Comparison of ENCODE assay signal across 8 mouse cellular contexts in the genomic region with DNA sequence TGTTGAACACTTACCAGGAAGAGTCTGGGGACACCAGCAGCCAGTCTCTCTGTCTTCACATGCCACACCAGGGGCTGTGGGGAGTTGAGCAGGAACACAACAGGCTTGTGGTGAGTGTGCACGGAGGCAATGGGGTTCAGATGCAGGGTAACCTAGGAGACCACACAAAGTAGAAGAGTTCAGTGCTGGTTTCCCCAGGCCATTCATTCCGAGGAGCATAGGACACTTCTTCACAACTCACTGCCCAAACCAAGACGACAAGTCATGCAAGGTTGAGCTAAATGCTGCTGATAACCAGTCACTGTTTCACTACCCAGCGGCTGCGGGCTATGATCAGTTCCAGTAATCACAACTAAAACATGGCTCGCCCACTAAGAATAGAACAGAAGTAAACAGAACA.
DNase-seq lines count a peak whose midpoint lies in the region; ATAC-seq and TF ChIP-seq lines count a peak whose summit lies in the region.

No protein-coding gene starts in this region.

- no peak for DNase-seq in forebrain, embryonic 10.5 days (ENCODE audit: extremely low spot score, low spot score)
- DNase-seq in forebrain, postnatal 0 days, result no peak
- no peak for DNase-seq in lung, postnatal 0 days (ENCODE audit: low spot score)
- DNase-seq in lung, adult 2 months, result no peak
- DNase-seq in naive thymus-derived CD4-positive, alpha-beta T cell, adult 2 months (ENCODE audit: low read depth), result peak; percentile 57
- no peak for DNase-seq in layer of hippocampus, adult 18-20 months (ENCODE audit: low spot score in 2 of 2)
- DNase-seq in gastrocnemius, postnatal 36 days, result no peak

- 0 out of 2 replicates have a peak overlapping the region, but pooled peaks have one; percentile 40 for H3K27ac ChIP-seq in forebrain, embryonic 10.5 days
- no peak overlapping the region for H3K27ac ChIP-seq in forebrain, postnatal 0 days (ENCODE audit: low read depth, low read length)
- H3K27ac ChIP-seq in lung, postnatal 0 days (ENCODE audit: low read length), result peak overlapping the region; percentile 38; the same call in 1 of the 2 replicates
- 0 out of 2 replicates have a peak overlapping the region, but pooled peaks have one; percentile 17 for H3K27ac ChIP-seq in embryonic facial prominence, embryonic 12.5 days

- no peak for TF ChIP-seq CTCF in forebrain, postnatal 0 days (IDR thresholded peaks at IDR 0.05; ENCODE audit: low read depth)
- TF ChIP-seq CTCF in lung, postnatal 0 days (IDR thresholded peaks at IDR 0.05), result no peak
- TF ChIP-seq CTCF in lung, adult 2 months (IDR thresholded peaks at IDR 0.05; ENCODE audit: insufficient read depth, low read length), result no peak

- intact Hi-C loops in gastrocnemius, postnatal 36 days (cut with DNase I), result no loop called here

- ATAC-seq in forebrain, postnatal 0 days, result no peak
- no peak for ATAC-seq in lung, postnatal 0 days
- ATAC-seq in embryonic facial prominence, embryonic 12.5 days (ENCODE audit: insufficient number of reproducible peaks, insufficient read depth, low FRiP score, low TSS enrichment), result no peak

- H3K4me2 ChIP-seq in forebrain, postnatal 0 days (ENCODE audit: low read depth), result no peak overlapping the region
- no peak overlapping the region for H3K4me2 ChIP-seq in lung, postnatal 0 days (replicated peaks; ENCODE audit: low read depth, low read length)
- no peak overlapping the region for H3K4me2 ChIP-seq in embryonic facial prominence, embryonic 12.5 days (replicated peaks)

- no peak overlapping the region for H3K9ac ChIP-seq in forebrain, postnatal 0 days
- H3K9ac ChIP-seq in lung, postnatal 0 days (replicated peaks; ENCODE audit: low read depth), result no peak overlapping the region
- H3K9ac ChIP-seq in embryonic facial prominence, embryonic 12.5 days, result no peak overlapping the region

- TF ChIP-seq EP300 in lung, postnatal 0 days (IDR thresholded peaks at IDR 0.05), result no peak

- peaks cover 14% of the 10 kb centered on the region for H3K4me1 ChIP-seq in forebrain, embryonic 10.5 days
- H3K4me1 ChIP-seq in forebrain, postnatal 0 days (ENCODE audit: insufficient read depth), result no peaks in the 10 kb centered on the region
- H3K4me1 ChIP-seq in lung, postnatal 0 days (ENCODE audit: insufficient read depth, low read depth, low read length), result peaks cover 11% of the 10 kb centered on the region
- H3K4me1 ChIP-seq in lung, adult 2 months (ENCODE audit: control insufficient read depth, insufficient read depth, low read length), result peaks cover 8% of the 10 kb centered on the region
- H3K4me1 ChIP-seq in embryonic facial prominence, embryonic 12.5 days, result peaks cover 22% of the 10 kb centered on the region

- TF ChIP-seq POLR2A in lung, adult 2 months (IDR thresholded peaks at IDR 0.05; ENCODE audit: borderline replicate concordance, extremely low read depth, low read depth, low read length), result no peak

- H3K4me3 ChIP-seq in forebrain, embryonic 10.5 days, result no peak overlapping the region
- H3K4me3 ChIP-seq in forebrain, postnatal 0 days (ENCODE audit: low read depth, low read length), result no peak overlapping the region
- H3K4me3 ChIP-seq in lung, postnatal 0 days (ENCODE audit: low read depth, low read length), result no peak overlapping the region
- no peak overlapping the region for H3K4me3 ChIP-seq in lung, adult 2 months (replicated peaks; ENCODE audit: extremely low read depth, low read depth, low read length)
- no peak overlapping the region for H3K4me3 ChIP-seq in embryonic facial prominence, embryonic 12.5 days

- 52% methylated on average over 6 of the region's 6 CpGs for WGBS in forebrain, embryonic 10.5 days
- WGBS in forebrain, postnatal 0 days, result 60% methylated on average over 6 of the region's 6 CpGs
- WGBS in lung, postnatal 0 days, result 61% methylated on average over 6 of the region's 6 CpGs
- 47% methylated on average over 6 of the region's 6 CpGs for WGBS in lung, adult 2 months
- WGBS in embryonic facial prominence, embryonic 12.5 days, result 40% methylated on average over 6 of the region's 6 CpGs

- no peaks in the 10 kb centered on the region for H3K27me3 ChIP-seq in forebrain, embryonic 10.5 days (ENCODE audit: poor library complexity, severe bottlenecking)
- H3K27me3 ChIP-seq in forebrain, postnatal 0 days (ENCODE audit: insufficient read depth, low read length), result no peaks in the 10 kb centered on the region
- no peaks in the 10 kb centered on the region for H3K27me3 ChIP-seq in lung, postnatal 0 days (replicated peaks; ENCODE audit: insufficient read depth, low read length)
- no peaks in the 10 kb centered on the region for H3K27me3 ChIP-seq in embryonic facial prominence, embryonic 12.5 days

- H3K9me3 ChIP-seq in forebrain, embryonic 10.5 days, result no peaks in the 10 kb centered on the region
- no peaks in the 10 kb centered on the region for H3K9me3 ChIP-seq in forebrain, postnatal 0 days (ENCODE audit: low read length)
- no peaks in the 10 kb centered on the region for H3K9me3 ChIP-seq in lung, postnatal 0 days (ENCODE audit: low read length)
- no peaks in the 10 kb centered on the region for H3K9me3 ChIP-seq in embryonic facial prominence, embryonic 12.5 days

- H3K36me3 ChIP-seq in forebrain, embryonic 10.5 days (replicated peaks), result no peaks in the 10 kb centered on the region
- H3K36me3 ChIP-seq in forebrain, postnatal 0 days (ENCODE audit: insufficient read depth), result no peaks in the 10 kb centered on the region
- H3K36me3 ChIP-seq in lung, postnatal 0 days (ENCODE audit: insufficient read depth, low read length), result no peaks in the 10 kb centered on the region
- H3K36me3 ChIP-seq in embryonic facial prominence, embryonic 12.5 days, result 0 out of 2 replicates have a peak, but pooled peaks cover 4% of the 10 kb centered on the region
